Mouse (Mus musculus) stomach, postnatal 0 days (tissue): ENCODE results near the gene Ulk4.

Source experiments
- CTCF ChIP-seq: IDR thresholded peaks from 2 replicates; pipeline ENCODE4 v1.5.1; 2016; ENCODE audit warnings: antibody characterized with exemption, low read depth, mild to moderate bottlenecking, moderate library complexity
- EP300 ChIP-seq: optimal IDR thresholded peaks from 2 replicates; pipeline ENCODE3; 2016; ENCODE audit warnings: antibody characterized with exemption

DNA sequence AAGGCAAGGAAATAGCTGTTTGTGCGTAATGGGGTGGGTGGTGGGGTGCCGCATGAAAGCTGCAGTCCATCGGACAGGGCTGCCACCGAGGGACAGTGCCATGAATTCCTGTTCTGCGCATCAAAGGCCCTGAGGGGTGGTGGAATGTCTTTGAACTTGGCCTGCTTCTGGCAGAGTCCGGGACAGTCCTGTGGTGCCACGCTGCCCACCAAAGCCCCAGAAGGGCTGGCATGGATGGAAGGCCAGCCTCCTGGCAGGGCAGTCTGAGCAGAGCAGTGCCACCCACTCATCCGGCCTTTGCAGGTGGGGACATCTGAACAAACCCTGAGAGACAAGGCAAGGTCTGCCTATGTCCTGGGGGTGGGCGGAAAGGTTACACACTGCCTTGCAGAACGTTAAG, 312.0 kb downstream of the Ulk4 start:
- TF ChIP-seq CTCF (no peak), EP300 (no peak)
